Mouse (Mus musculus): ENCODE data around the gene D930007J09Rik.

D930007J09Rik gene

DNA sequence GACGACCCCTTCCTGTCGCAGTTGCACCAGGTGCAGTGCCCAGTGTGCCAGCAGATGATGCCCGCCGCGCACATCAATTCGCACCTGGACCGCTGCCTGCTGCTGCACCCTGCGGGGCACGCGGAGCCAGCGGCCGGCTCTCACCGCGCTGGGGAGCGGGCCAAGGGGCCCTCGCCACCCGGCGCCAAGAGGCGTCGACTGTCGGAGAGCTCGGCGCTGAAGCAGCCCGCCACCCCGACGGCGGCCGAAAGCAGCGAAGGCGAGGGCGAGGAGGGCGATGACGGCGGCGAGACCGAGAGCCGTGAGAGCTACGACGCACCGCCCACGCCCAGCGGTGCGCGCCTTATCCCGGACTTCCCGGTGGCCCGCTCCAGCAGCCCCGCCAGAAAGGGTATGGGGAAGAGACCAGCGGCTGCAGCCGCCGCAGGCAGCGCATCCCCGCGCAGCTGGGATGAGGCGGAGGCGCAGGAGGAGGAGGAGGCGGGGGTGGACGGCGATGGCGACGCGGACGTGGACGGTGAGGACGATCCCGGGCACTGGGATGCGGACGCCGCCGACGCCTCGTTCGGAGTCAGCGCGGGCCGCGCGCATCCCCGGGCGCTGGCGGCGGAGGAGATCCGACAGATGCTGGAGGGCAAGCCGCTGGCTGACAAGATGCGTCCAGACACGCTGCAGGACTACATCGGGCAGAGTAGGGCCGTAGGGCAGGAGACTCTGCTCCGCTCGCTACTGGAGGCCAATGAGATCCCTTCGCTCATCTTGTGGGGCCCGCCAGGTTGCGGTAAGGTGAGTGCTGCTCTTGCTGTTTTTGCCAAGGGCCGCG, at the start of gene D930007J09Rik:
TSS of gene D930007J09Rik (minus strand) at position 591 of the 823 bp plus-strand sequence.
- peak; percentile 26 for DNase-seq (ENCODE audit: low read depth, low spot score)

DNA sequence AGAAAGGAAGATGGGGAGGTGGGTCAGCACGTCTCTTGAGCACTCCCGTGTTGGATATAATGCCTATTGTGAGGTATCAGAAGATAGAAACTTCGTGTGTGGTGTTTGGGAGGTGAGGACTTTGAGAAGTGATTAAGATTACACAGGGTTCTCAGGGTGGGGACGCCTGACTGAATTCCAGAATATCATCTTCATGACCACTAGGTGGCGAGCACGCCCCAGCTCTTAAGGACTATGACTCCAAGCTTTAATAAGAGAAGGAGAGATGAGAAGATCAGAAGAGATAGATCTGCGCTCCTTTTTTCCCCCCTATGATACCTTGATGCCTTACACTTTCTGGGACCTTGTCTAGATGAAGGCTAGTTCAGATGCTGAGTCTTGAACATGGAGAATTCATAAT, 49.3 kb upstream of the D930007J09Rik start:
- no peak for DNase-seq (ENCODE audit: low read depth, low spot score)

DNA sequence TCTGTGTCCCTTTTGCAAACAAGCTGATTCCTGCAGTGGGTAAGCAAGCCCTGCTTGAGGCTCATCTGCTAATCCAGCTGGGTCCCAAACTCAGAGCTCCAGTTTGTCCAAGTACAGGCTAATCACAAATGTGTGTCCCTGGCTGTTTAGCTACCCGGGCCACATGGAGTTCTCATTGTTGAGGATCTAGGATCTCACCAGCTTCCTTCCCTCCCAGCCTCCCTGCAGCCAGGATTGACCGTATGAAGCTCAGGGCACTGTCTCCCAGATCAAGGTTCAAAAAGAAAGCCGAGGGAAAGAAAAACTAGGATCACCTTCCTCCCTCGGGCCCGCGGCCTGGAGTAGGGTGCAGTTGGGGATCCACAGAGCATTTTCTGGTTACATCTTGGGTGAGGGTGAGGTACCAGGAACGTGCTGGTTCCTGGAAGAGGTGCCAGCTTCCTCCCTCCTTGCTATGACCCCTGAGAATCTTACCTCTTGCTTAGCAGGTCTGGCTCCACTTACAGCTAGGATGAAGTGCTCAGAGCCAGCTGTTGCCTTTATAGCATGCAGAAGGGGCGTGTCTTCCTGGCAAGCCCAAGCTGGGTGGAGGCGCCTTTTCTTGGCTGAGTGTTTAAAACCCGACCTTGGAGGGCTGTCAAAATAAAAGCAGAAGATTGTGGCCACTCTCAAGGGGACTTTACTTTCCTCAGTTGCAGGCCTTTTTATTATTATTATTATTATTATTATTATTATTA, 48.2 kb upstream of the D930007J09Rik start, which contains the start of gene Serpinb1a:
TSS of gene Serpinb1a (minus strand) at position 518 of the 737 bp plus-strand sequence.
- no peak for DNase-seq (ENCODE audit: low read depth, low spot score)

DNA sequence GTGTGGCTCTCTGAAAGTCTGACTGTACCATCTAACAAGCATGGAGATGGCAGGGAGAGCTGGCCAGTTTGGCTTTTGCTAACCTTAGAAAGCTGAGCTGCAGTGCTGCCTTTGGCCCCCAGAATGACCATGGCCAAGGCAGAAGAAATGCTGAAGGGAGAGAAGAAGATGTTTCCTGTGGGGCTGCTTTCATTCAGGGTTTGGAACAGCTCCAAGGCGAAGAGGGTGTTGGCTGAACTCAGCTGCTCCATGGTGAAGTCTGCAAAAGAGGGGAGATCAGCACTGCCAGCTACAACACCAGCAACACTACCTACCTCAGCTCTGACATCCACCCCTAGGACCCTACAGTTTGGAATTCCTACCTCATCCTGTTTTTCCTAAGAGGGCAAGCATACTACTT, 47.5 kb upstream of the D930007J09Rik start:
- DNase-seq (ENCODE audit: low read depth, low spot score) = no peak

DNA sequence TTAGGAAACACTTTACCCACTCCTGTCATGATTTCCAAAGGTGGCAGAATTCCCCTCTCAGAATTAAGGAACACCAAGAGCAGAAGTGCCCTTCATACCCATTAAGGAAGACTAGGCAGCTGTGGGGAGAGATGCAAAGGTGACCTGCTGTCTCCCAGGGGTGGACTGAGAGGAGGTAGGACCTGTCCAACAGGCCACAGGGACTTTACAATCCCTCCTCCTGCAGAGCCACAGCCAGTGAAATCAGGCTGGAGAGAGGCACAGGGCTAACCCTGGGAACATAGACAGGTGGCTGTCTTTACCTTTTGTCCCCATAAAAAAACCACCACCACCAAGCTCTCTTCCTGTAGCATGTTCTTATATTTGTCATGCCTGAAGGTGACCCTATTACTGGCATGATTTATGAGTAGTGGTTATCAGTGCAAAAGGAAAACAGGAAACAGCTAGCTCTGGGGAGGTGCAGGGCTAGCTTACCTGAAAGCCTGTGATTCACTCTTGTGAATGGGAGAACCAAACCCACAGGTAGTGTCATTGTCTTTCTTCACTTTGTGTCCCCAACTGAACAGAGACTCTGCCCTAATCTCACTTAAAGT, 47.0 kb upstream of the D930007J09Rik start:
- no peak for DNase-seq (ENCODE audit: low read depth, low spot score)

DNA sequence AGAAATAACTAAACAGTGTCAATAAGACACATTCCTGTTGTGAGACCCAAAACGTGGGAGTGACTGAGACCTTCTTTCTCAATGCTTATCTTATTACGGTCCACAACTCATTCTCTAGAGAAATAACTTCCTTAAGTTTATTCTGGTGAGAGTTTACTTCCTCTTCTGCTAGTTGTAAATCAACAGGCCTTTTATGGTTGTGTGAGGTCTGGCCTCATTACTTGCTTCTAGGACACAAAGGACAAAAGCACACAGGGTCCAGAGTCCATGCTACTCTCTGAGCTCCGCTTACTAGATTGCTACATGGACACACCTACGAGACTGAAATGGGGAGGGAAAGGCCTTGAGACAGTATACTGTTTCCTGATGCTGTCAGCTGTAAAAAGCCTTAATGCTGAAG, 46.4 kb upstream of the D930007J09Rik start:
- DNase-seq (ENCODE audit: low read depth, low spot score) = no peak

DNA sequence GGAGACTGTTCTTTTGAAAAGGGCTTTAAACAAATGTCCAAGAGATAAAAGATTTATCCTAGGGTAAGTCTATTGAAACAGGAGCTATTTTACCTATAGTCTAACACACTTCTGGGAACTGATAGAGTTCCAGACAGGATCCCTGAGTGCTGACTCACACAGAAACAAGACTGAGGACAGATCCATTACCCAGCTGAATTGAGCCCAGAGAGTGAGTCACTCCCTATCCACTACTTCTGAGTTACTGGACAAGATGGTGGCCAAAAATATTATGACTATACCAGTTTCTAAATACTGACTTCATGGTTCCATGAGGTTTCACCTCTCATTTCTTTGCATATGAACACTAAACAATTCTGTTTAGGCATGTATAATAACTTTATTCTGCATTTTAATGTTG, 43.6 kb upstream of the D930007J09Rik start:
- DNase-seq (ENCODE audit: low read depth, low spot score) = no peak

DNA sequence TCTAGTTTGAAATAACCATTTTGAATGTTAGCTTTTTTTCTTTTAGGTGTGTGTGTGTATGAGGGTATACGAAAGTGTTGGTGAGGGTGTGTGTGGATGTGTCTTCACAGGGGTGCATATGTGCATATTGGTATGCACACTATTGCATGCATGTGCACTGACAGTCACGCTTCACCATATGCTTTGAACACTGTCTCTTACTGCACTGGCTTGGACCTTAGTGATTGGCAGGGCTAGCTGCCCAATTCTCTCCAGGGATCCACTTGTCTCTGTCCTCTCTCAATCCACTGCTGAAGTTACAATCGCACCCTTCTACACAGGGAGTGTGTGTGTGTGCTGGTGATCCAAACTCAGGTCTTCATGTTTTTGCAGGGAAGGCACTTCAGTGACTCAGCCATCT, 38.7 kb upstream of the D930007J09Rik start:
- DNase-seq (ENCODE audit: low read depth, low spot score) = no peak

DNA sequence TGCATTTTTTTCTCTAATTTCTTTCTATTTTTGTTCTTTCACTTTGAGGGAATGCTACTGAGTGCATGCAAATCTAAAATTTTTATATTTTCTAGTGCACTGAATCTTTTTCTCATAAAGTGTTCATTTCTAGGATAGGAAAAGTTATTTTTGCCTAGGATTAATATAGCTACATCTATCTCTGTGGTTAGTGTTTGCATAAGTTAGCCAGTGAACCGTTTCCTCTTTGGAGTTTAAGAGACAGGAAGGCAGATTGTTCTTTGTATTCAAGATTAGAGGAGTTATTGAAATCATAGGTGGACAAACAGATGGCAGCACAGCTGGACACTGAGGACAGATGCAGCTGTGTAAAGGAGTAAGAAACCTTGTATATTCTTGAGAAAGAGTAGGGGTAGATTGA, 36.7 kb upstream of the D930007J09Rik start:
- DNase-seq (ENCODE audit: low read depth, low spot score) = no peak

DNA sequence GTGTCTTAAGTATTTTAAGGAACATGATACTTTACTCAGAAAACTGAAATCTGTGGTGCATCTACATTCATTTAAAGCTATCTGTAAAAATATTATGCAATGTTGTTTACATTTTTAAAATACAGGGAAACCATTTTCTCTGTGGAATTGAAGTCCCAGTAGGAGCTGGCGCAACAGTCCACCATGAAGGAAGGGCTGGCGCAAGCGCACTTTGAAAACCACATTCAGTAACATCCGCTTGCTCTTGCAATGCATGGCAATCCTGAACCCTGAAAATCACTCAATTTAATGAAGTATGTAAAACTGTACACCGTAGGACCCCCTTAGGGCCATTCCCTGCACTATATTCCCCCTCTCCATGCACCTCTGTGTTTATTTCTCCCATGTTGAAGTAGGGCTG, 31.9 kb upstream of the D930007J09Rik start:
- no peak for DNase-seq (ENCODE audit: low read depth, low spot score)

DNA sequence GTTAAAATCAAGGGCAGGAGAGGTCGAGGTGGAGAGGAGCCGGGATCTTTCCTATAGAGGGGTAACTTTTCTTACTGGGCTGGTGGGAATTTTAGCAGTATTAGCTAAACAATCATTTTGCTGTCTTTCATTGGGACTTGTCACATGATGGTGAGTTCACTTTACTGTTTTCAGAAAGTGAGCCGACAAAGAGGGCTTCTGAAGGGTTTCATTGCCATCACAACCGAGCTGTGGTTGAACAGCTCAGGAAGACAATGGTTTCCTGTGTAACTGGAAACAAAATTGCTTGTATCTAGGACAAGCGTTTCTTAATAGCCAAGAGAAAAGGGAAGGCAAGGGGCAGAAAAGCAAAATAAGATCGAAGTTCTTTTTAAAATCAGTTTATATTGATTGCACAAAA, 30.6 kb upstream of the D930007J09Rik start:
- DNase-seq (ENCODE audit: low read depth, low spot score) = peak; percentile 59

DNA sequence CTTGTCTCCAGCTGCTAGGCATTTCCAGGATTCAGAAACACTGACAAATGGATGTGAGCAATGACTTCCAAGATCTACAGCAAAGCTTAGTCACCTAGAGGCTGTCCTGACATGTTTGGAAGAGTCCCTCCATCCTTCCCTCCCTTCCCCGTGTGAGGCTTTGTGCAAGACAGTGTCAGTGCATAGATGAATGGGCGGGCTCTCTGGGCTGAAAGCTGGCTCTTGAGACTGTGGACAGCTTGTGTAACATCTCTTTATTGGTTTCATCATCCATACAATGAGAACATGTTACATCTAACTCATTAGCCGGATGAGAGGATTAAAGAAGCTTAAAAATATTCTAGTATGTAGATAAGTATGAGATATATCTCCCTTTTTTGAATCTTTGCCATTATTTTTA, 30.1 kb upstream of the D930007J09Rik start:
- no peak for DNase-seq (ENCODE audit: low read depth, low spot score)

DNA sequence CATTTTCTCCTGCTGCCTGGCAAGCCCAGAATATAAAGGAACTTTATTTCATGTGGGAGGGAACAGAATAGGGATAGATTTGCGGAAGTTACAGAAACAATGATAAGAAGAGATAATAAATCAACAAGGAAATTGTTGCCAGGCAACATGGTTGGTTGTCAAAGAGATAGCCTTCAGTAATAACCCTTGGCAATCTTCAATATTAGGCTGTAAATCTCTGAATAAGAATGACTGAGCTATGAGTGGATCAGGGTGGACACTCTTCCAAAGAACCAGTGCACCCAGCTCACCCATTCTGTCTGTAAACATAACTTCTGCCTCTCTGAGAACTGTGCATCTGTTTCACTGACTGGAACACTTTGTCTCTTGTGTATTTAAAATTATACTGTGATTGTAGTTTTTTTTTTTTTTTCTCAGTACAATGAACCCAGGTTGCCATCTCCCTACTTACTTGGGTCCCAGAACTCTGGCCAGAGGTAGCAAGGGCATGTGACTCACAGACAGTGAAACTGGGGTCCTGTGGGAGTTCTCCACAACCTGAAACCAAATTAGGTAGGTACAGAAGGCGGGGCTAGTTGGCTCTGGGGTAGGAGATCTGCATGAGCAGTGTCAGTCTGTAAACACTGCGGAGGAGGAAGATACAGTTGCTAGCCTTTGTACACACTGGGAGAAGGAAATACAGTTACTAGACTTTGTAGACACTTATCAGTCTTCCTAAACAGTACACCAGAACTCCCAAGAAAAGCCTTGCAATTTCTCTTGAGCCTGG, 29.0 kb upstream of the D930007J09Rik start:
- no peak for DNase-seq (ENCODE audit: low read depth, low spot score)

DNA sequence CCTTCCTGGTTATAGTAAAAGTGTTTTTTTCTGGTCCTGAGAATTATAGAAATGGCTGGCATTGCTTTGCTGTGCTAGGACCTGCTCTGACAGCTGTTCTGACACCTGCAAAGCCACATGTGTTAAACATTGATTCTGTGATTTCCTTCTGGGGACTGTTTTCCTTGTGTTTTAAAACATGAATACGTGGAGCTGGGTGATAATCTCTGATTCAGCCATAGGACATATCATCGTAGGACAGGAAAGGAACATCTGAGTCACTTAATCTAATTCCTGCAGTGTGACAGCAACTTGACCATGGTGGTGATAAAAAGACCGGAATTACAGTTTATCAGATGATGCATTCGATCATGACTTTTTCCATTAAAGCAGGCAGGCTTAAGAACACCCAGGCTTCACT, 26.2 kb upstream of the D930007J09Rik start:
- DNase-seq (ENCODE audit: low read depth, low spot score) = no peak

DNA sequence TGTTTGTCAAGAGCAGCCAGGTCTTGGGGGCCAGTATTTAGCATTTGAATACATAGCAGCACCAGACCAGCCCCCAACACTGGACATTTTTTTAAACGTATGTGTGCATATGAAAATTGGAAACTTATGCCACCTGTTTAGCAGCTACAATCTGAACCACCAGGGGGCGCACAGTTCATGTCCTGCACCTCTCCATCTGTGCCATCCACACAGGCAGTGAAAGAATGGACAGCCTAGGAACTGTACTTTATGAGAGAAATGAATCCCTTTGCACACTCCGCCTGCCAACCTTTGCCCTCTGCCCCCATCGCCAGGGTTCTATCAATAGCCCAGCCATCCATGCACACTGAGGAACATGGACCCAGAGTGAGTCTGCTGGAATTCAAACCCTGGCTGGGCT, 25.3 kb upstream of the D930007J09Rik start:
- DNase-seq (ENCODE audit: low read depth, low spot score) = no peak

DNA sequence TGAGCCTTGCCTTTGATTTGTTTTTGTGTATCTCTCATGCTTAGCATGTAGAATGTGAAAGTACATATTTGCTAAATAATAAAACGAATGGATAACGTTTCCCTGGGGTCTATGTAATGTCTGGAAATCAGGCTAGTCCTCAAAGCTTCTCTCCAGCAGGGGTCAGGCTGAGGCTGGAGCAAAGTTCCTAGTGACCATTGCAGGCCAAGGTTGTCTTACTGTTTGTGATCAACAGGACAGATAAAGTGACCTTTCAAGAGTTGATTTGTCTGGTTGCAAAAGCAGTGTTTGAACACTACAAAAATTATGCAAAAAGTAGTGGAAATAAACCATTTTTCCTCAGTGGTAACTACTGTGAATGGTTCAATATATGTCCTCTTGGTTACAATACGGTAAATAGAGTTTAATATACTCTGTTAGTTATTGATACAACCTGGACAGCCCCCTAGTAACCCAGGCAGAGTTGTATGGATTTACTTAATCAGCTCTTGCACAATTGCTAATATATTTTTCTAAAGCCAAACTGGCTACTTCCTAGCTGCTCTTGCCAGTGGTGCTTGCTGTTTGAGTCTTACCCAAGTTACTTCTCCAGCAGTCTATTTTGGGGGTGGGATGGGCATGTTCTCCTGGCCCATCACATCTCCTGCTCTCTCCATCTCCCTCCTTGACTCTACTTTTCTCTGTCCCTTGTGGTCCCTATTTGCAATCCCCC, 24.6 kb upstream of the D930007J09Rik start:
- no peak for DNase-seq (ENCODE audit: low read depth, low spot score)

DNA sequence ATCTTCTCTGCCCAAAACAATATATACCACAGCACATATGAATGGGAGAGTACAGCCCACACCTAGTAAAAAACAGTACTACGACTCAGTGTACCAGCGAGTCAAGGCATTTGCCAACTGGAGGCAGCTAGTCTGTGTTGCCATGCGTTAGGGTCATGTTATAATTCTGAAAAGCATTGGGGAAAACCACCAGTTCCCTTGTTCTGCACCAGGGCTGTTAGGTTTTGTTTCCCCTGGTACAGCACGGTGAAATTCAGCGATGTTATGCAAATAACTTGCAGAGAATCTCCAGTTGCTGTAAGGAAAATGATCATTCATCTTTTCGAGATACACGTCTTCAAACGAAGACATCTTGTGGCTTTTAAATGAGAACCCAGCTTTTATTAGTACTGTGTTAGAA, 22.9 kb upstream of the D930007J09Rik start:
- no peak for DNase-seq (ENCODE audit: low read depth, low spot score)

DNA sequence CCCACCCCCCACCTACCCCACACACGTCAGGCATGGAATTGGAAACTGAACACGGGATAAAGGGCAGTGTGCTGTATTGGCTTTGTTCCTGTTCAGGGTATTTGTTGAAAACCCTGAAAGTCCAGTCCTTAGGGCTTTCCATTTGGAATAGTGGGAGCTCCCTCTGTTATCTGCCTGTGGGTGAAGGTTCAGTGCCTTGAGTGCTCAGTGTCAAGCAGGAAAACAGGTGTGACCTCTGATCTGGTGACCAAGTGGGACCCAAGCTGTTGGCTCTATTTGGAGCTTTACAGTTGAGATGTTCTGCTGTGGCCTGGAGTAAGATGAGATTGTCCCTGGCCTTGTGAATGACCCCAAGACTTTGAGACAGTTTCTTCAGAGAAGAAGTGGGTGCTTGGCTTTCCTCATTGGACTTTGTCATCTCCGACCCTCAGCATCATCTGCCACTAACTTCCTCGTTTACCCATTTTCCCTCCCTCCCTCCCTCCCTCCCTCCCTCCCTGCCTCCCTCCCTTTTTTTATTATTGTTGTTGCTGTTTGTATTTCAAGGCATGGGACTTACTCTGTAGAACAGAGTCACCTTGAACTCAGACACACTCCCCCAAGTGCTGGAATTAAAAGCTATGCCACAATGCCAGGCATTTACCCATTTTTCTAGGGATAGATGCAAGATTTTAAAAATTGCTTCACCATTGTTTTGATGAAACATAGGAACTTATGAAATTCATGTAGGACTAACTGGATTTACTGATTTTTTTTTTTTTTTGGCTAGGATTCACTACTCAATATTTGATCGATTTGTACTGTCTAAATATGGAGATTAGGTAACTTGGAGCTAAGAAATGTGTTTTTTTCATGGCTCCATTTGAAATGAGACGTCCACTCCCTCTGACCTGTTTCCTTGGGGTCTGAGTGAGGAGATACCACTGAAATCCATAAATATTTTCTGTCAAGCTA, 22.0 kb upstream of the D930007J09Rik start:
- no peak for DNase-seq (ENCODE audit: low read depth, low spot score)

DNA sequence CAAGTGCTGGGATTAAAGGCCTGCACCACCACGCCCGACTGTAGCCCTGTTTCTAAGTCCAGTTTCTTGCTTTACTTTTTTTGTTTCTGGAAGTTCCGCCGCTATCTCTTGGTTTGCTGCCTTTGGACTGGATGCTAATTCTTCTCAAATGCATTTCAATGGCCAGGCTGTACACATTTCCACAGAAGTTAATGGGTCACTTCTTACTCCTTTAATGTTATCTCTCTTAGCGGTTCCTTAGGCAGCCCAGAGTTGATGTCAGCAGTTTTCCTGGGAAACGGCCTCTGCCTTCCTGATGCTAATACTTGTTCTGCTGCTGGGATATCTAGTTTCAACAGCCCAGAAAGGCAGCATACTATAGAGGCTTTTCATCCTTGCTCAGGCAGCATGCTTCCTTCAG, 20.5 kb upstream of the D930007J09Rik start:
- DNase-seq (ENCODE audit: low read depth, low spot score) = no peak

DNA sequence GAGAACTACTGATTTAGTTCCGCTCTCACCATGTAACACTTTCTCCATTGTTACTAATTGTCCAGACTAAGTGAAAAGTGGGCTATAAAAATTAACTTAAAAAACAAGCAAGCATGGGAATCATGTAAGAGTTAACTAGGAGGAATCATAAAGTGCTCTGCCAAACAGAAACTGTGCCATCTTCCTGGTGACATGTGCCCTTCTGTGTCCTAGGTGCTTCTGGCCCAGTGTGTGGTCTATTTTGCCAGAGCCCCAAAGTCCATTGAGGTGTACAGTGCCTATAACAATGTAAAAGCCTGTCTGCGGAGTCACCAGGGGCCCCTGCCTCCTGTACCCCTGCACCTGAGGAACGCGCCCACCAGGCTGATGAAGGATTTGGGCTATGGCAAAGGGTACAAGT, 19.0 kb upstream of the D930007J09Rik start:
- no peak for DNase-seq (ENCODE audit: low read depth, low spot score)

All from telencephalon, adult 2 months (tissue).